Mouse (Mus musculus): Measurements from ENCODE around the gene Slc41a1. TPM values are rescaled to one million over a fixed set of nuclear protein-coding genes. Genes with fewer than 3 reads are reported as not detected.

Gene Slc41a1
- polyA plus RNA-seq (2012; fragmentation: generic; extraction: Trizol), result 14.0 TPM

GRCm38 (mm10) chr1:131827207-131827786, at the start of gene Slc41a1:
Gene Slc41a1, plus strand, starts transcription at chr1:131827493.
- Histone ChIP-seq H3K36me3 (ENCODE audit: control insufficient read depth, insufficient read depth) (no peaks in the 10 kb centered on the region), H3ac (ENCODE audit: control insufficient read depth, insufficient read length) (peak within 1 kb of the TSS; percentile 44), H3K27me3 (ENCODE audit: control insufficient read depth, insufficient read depth, insufficient read length) (no peaks in the 10 kb centered on the region), H3K4me3 (peak within 1 kb of the TSS; percentile 62), H3K79me2 (ENCODE audit: control insufficient read depth, insufficient read depth) (no peaks in the 10 kb centered on the region), H3K4me2 (ENCODE audit: low read depth) (peak within 1 kb of the TSS; percentile 91)
- TF ChIP-seq MAX (IDR thresholded peaks at IDR 0.05; ENCODE audit: low read depth) (no peak), TCF3 (IDR thresholded peaks at IDR 0.05; ENCODE audit: insufficient read length, low read depth) (no peak), USF1 (IDR thresholded peaks at IDR 0.05; ENCODE audit: low read depth) (no peak), POLR2A (IDR thresholded peaks at IDR 0.05; ENCODE audit: insufficient read length, low read depth) (no peak), CEBPB (IDR thresholded peaks at IDR 0.05; ENCODE audit: insufficient read depth, poor library complexity, severe bottlenecking) (no peak), POLR2AphosphoS2 (IDR thresholded peaks at IDR 0.05; ENCODE audit: insufficient read length, low read depth) (no peak), SRF (IDR thresholded peaks at IDR 0.05; ENCODE audit: control insufficient read depth, insufficient read length, low read depth) (no peak), MYOG (IDR thresholded peaks at IDR 0.05; ENCODE audit: control insufficient read depth in 1 of 3, insufficient read depth in 1 of 3, insufficient read length in 2 of 3, low read depth in 2 of 3) (no peak), REST (IDR thresholded peaks at IDR 0.05; ENCODE audit: insufficient read depth, insufficient read length) (no peak), TCF12 (IDR thresholded peaks at IDR 0.05; ENCODE audit: insufficient read depth, poor library complexity, severe bottlenecking) (no peak)

GRCm38 (mm10) chr1:131794591-131794990, 32.7 kb upstream of the Slc41a1 start:
- no peak overlapping the region for H3ac ChIP-seq (ENCODE audit: control insufficient read depth, insufficient read length)
- no peak overlapping the region for H3K4me2 ChIP-seq (ENCODE audit: low read depth)
- TF ChIP-seq REST (IDR thresholded peaks at IDR 0.05; ENCODE audit: insufficient read depth, insufficient read length), result no peak
- no peak for TF ChIP-seq SRF (IDR thresholded peaks at IDR 0.05; ENCODE audit: control insufficient read depth, insufficient read length, low read depth)
- peak in 2 of 3 experiments; percentile 2 to 17 for TF ChIP-seq MYOD1 (IDR thresholded peaks at IDR 0.05; ENCODE audit: control insufficient read depth in 1 of 3, insufficient read length in 2 of 3, low read depth in 2 of 3)
- TF ChIP-seq MYOG (IDR thresholded peaks at IDR 0.05; ENCODE audit: control insufficient read depth in 1 of 3, insufficient read depth in 1 of 3, insufficient read length in 2 of 3, low read depth in 2 of 3), result peak in 2 of 3 experiments; percentile 28 to 44
- H3K36me3 ChIP-seq (ENCODE audit: control insufficient read depth, insufficient read depth), result no peaks in the 10 kb centered on the region
- peaks cover 32% of the 10 kb centered on the region for H3K27me3 ChIP-seq (ENCODE audit: control insufficient read depth, insufficient read depth, insufficient read length)
- H3K79me2 ChIP-seq (ENCODE audit: control insufficient read depth, insufficient read depth), result no peaks in the 10 kb centered on the region
- no peak overlapping the region for H3K4me3 ChIP-seq

- no peak overlapping the region for H3K4me2 ChIP-seq (ENCODE audit: low read depth)
- no peak overlapping the region for H3ac ChIP-seq (ENCODE audit: control insufficient read depth, insufficient read length)
- peaks cover 37% of the 10 kb centered on the region for H3K27me3 ChIP-seq (ENCODE audit: control insufficient read depth, insufficient read depth, insufficient read length)
- H3K4me3 ChIP-seq, result no peak overlapping the region
- H3K36me3 ChIP-seq (ENCODE audit: control insufficient read depth, insufficient read depth), result no peaks in the 10 kb centered on the region
- H3K79me2 ChIP-seq (ENCODE audit: control insufficient read depth, insufficient read depth), result no peaks in the 10 kb centered on the region
- TF ChIP-seq CEBPB (IDR thresholded peaks at IDR 0.05; ENCODE audit: insufficient read depth, poor library complexity, severe bottlenecking) (no peak), TCF12 (IDR thresholded peaks at IDR 0.05; ENCODE audit: insufficient read depth, poor library complexity, severe bottlenecking) (no peak), MAX (IDR thresholded peaks at IDR 0.05; ENCODE audit: low read depth) (no peak), REST (IDR thresholded peaks at IDR 0.05; ENCODE audit: insufficient read depth, insufficient read length) (no peak), SRF (IDR thresholded peaks at IDR 0.05; ENCODE audit: control insufficient read depth, insufficient read length, low read depth) (no peak), USF1 (IDR thresholded peaks at IDR 0.05; ENCODE audit: low read depth) (no peak)
These were observed 32.1 kb upstream of the Slc41a1 start for GRCm38 (mm10) chr1:131795171-131795570.

- Histone ChIP-seq H3K4me2 (ENCODE audit: low read depth) (no peak within 1 kb of the TSS), H3K4me3 (no peak within 1 kb of the TSS), H3K79me2 (ENCODE audit: control insufficient read depth, insufficient read depth) (no peaks in the 10 kb centered on the region), H3K36me3 (ENCODE audit: control insufficient read depth, insufficient read depth) (no peaks in the 10 kb centered on the region), H3K27me3 (ENCODE audit: control insufficient read depth, insufficient read depth, insufficient read length) (peaks cover 45% of the 10 kb centered on the region), H3ac (ENCODE audit: control insufficient read depth, insufficient read length) (no peak within 1 kb of the TSS)
- TF ChIP-seq USF1 (IDR thresholded peaks at IDR 0.05; ENCODE audit: low read depth) (no peak), REST (IDR thresholded peaks at IDR 0.05; ENCODE audit: insufficient read depth, insufficient read length) (no peak), CEBPB (IDR thresholded peaks at IDR 0.05; ENCODE audit: insufficient read depth, poor library complexity, severe bottlenecking) (no peak), MYOG (IDR thresholded peaks at IDR 0.05; ENCODE audit: control insufficient read depth in 1 of 3, insufficient read depth in 1 of 3, insufficient read length in 2 of 3, low read depth in 2 of 3) (no peak), SRF (IDR thresholded peaks at IDR 0.05; ENCODE audit: control insufficient read depth, insufficient read length, low read depth) (no peak), MYOD1 (IDR thresholded peaks at IDR 0.05; ENCODE audit: control insufficient read depth in 1 of 3, insufficient read length in 2 of 3, low read depth in 2 of 3) (no peak), POLR2AphosphoS2 (IDR thresholded peaks at IDR 0.05; ENCODE audit: insufficient read length, low read depth) (no peak), MAX (IDR thresholded peaks at IDR 0.05; ENCODE audit: low read depth) (no peak), POLR2A (IDR thresholded peaks at IDR 0.05; ENCODE audit: insufficient read length, low read depth) (no peak)
These were observed 29.9 kb upstream of the Slc41a1 start, which contains the start of gene Pm20d1 for GRCm38 (mm10) chr1:131797202-131797909. Gene Pm20d1, plus strand, starts transcription at chr1:131797381.

GRCm38 (mm10) chr1:131800001-131800400, 27.3 kb upstream of the Slc41a1 start:
- H3K36me3 ChIP-seq (ENCODE audit: control insufficient read depth, insufficient read depth), result no peaks in the 10 kb centered on the region
- H3K79me2 ChIP-seq (ENCODE audit: control insufficient read depth, insufficient read depth), result no peaks in the 10 kb centered on the region
- no peak overlapping the region for H3ac ChIP-seq (ENCODE audit: control insufficient read depth, insufficient read length)
- peaks cover 65% of the 10 kb centered on the region for H3K27me3 ChIP-seq (ENCODE audit: control insufficient read depth, insufficient read depth, insufficient read length)
- no peak overlapping the region for H3K4me3 ChIP-seq
- TF ChIP-seq E2F4 (IDR thresholded peaks at IDR 0.05; ENCODE audit: insufficient read depth) (no peak), TCF3 (IDR thresholded peaks at IDR 0.05; ENCODE audit: insufficient read length, low read depth) (no peak), REST (IDR thresholded peaks at IDR 0.05; ENCODE audit: insufficient read depth, insufficient read length) (no peak), MAX (IDR thresholded peaks at IDR 0.05; ENCODE audit: low read depth) (no peak), USF1 (IDR thresholded peaks at IDR 0.05; ENCODE audit: low read depth) (no peak), POLR2A (IDR thresholded peaks at IDR 0.05; ENCODE audit: insufficient read length, low read depth) (no peak), CEBPB (IDR thresholded peaks at IDR 0.05; ENCODE audit: insufficient read depth, poor library complexity, severe bottlenecking) (no peak), POLR2AphosphoS2 (IDR thresholded peaks at IDR 0.05; ENCODE audit: insufficient read length, low read depth) (no peak), MYOG (IDR thresholded peaks at IDR 0.05; ENCODE audit: control insufficient read depth in 1 of 3, insufficient read depth in 1 of 3, insufficient read length in 2 of 3, low read depth in 2 of 3) (no peak), SRF (IDR thresholded peaks at IDR 0.05; ENCODE audit: control insufficient read depth, insufficient read length, low read depth) (no peak)
- H3K4me2 ChIP-seq (ENCODE audit: low read depth), result no peak overlapping the region

All from myocyte (in vitro differentiated cells).